Mouse (Mus musculus) embryo, embryonic 9.5 days (tissue): ENCODE measurements around the gene Cpn1.

ENCODE experiments used
- DNase-seq: peaks from one replicate; pipeline ENCODE4 v3.0.0-alpha.2; 2017; ENCODE audit errors: extremely low spot score

The Cpn1 gene

GRCm38 (mm10) chr19:43986069-43986794 lies at the start of gene Cpn1:
Gene Cpn1 (minus strand): TSS chr19:43986556.
- peak; percentile 42 for DNase-seq

DNA sequence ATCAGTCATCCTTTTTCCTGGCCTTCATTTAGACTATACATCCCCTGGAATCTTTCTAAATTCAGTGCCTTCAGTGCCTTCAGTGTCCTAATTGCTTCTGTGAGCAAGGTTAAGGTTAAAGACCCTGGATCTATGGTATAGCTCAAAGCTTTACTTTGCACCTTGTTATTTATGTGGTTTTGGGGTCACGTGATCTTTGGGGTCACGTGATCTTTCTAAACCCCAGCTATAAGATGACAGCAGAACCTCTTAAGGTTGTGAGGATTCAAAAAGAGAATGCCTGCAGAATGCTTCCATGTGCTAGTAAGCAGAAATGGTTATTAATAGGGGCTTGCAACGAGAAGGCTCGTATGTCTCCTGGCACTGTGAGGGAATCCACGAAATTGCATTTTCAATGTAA lies 47.0 kb upstream of the Cpn1 start:
- no peak for DNase-seq

DNA sequence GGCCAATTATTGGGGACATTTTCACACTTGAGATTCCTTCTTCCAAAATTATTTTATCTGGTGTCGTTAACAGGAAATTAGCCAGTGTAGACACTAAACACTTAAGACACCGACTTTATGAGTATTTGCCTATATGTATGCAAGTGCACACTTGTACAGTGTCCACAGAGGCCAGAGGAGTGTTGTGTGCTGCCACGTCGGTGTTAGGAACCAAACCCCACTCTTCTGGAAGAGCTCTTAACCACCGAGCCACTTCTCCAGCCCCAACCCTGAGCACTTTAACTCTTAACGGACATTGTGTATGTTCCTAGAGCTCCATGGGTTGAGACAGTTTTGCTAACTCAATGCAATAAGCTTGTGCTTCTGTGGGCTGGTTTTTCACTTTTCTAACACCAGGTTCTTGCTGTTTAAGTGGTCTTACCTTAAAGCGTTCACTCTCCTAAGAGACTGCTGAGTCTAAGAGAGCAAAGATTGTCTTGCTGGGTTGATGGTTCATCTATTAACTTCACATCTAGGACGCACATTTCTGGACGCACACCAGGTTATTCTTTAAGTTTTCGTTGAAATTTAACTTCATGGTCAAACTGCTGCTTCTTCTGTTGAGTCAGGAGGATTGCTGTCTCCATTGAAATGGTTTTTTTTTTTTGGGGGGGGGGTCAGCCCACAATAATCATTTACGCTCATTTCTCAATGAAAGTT lies 45.8 kb upstream of the Cpn1 start:
- DNase-seq, result no peak

GRCm38 (mm10) chr19:44030024-44030423 lies 43.7 kb upstream of the Cpn1 start:
- no peak for DNase-seq

DNA sequence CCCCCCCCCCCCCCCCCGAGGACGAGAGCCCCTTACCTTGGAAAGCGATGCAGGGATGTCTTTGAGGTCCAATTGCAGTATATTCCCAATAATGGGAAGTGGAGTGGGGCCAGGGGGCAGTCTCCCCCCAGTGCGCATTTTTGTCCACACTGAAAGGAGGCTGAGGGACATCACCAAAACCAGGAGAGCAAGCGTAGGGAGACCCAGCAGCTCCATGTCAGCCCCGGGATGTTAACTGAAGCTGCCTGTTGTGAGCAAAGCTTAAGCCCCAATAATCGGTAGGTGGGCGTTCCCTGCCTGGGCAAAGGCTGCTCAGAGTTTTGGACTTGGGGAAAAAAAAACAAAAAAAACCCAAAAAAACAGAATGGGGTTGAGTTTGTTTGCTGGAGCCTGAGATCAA lies 42.6 kb upstream of the Cpn1 start, which contains the start of gene Cyp2c23:
Cyp2c23 (minus strand) TSS at position 237 of the 400 bp plus-strand sequence.
- no peak for DNase-seq

DNA sequence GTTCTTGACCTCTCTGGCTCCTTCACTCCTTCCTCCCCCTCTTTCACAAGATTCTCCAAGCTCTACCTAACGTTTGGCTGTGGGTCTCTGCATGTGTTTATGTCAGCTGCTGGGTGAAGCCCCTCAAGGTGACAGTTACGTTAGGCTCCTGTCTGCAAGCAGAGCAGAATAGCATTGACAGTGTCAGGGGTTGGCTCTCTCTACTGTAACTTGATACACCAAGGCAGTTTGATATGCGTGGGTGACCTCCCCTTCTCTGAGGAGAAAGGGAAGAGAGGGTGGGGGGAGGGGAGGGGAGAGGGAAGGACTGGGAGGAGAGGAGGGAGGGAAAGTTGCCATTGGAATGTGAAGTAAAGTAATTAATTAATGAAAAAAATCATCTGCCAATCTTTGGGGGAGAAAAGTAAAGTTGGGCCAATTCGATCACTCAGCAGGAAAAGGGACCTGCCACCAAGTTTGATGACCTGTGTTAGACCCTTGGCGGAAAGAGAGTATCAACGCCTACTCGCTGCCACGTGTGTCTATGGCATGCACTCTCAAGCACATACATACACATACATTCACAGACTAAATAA lies 40.7 kb upstream of the Cpn1 start:
- DNase-seq, result no peak

DNA sequence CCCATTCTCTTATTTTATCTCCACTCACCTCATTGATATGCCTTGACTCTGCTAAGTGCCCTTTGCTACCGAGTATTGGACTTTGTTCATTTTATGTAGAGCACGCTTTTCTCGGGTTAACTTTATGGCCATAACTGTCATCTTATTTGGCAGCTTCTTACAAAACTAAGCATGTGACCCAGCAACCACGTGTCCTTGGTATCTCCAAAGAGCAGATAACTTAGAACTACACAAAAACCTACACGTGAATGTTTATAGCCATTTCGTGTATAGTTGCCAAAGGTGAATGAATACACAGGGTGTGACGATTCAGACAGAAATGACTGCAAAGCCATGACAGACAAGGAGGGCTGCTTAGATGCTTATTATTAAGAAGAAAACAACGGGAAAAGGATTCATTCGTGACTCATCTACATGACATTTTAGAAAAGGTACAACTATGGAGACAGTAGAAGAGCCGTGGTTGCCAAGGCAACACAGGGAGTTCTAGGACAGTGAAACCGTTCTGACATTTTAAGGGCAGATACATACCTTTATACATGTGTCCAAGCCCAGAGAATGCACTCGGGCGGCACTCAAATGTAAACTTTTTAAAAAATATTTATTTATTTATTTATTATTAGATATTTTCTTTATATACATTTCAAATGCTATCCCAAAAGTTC lies 38.7 kb upstream of the Cpn1 start:
- no peak for DNase-seq

- DNase-seq, result peak; percentile 17
These were observed 36.7 kb upstream of the Cpn1 start for GRCm38 (mm10) chr19:44023066-44023465.

- no peak for DNase-seq
These were observed 35.1 kb upstream of the Cpn1 start for GRCm38 (mm10) chr19:44021502-44021901.

DNA sequence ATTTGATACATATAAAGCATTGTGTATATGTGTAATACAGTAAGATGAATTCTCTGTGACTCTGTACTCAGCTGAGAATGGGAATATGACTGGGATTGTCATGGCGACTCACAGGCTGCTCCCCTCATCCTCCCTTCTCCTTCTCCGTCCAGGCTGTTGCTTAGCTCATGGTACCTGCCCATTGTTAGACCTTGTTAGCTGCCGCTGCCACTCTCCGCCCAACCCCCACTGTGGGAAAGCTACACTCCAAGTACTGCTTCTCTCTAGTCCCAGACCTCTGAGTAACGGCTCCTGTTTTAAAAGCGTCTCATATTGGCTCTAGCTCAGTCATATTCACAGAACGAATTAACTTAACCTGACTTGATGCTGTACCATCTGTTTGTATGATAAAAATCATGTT lies 33.4 kb upstream of the Cpn1 start:
- no peak for DNase-seq

DNA sequence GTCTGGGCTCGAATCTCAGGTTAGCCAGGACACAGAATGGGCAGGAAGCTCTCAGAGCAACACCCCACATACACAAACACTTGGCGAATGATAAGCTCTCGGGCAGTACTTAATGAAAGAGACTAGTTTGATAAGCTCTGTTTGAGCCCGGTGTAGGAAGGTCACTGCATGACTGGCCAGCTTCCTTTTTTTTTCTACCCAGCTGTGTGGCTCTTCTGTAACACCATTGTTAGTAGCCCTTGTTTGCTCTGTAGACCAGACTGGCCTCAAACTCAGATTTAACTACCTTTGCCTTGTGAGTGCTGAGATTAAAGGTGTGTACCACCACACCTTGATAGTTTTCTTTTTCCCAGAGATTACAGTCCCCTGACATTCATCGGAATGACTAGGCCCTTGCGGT lies 27.5 kb upstream of the Cpn1 start:
- DNase-seq, result no peak

GRCm38 (mm10) chr19:44008784-44009183 lies 22.4 kb upstream of the Cpn1 start:
- DNase-seq, result no peak

DNA sequence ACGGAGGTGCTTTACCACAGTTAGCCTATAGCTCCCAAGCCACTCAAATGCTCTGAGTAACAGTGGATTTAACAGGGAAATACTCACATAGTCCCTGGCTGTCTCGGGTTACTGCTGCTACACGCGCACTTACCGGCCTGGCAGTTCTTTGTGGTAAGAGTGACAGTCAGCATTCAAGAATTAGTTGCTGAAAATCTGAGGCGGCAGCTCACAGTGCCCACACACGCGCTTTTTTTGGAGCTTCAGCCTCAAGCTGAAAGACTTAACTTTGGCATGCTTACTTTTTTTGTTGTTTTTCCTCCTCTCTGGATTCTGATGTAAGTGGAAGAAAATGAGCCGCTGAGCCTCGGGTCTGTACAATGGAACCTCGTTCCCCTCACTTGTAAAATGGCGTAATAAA lies 20.8 kb upstream of the Cpn1 start:
- no peak for DNase-seq

DNA sequence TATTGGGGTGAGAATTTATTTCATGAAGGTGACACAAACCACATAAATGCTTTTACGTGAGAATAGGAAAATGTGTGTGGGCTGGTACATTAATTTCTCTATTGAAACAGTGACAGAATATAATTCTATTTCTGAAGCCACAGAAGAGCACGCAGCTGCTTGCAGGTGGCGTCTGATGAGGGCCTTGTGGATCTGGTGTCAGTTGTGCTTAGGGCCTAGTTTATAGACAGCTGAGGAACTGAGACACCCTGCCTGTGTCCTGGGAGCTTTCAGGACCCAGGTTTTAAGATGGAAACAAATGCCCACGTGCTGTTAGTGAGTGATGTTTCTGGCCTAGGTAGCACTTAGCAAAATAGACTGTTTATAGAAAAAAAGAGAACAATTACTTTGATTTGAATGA lies 18.7 kb upstream of the Cpn1 start:
- no peak for DNase-seq

- DNase-seq, result no peak
These were observed 17.9 kb upstream of the Cpn1 start for GRCm38 (mm10) chr19:44004261-44004660.

DNA sequence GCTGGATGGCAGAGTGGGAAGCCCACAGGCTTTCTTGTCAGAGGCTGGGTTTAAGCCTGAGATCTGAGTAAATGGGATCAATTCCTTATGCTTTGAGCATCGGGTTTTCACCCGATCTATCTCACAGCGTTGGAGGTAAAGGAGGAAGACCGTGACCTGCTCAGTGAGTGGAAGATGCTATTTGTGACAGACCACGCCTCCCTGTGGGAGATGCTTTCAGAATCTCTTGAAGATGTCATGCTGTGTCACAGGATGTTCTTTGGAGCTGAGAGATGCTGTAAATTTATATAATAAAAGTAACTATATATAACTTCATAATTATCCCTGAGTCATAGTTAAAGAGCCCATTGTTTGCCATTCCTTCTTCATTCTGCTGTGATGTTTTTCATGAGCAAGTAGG lies 14.4 kb upstream of the Cpn1 start:
- DNase-seq, result no peak

GRCm38 (mm10) chr19:44000061-44000460 lies 13.7 kb upstream of the Cpn1 start:
- DNase-seq, result no peak

GRCm38 (mm10) chr19:43998802-43999527 lies 12.6 kb upstream of the Cpn1 start:
- no peak for DNase-seq

- DNase-seq, result no peak
These were observed 11.7 kb upstream of the Cpn1 start for GRCm38 (mm10) chr19:43998101-43998500.

DNA sequence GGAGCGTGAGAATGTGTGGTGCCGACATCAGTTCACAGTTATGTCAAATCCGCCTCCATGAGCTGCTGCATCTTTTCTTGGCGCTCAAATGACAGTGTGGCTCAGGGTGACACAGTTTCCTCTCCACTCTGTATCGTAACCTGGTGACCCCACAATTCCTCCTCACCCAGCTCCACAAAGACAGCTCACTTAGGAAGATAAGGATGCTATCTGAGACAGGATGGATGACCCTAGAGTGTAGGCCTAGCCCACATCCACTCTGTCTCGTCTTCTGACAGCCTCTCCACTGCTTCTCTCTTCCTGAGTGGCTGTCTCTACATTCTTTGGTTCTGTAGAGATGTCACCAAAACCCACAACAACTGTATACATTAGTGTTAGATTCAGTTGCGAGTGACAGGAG lies 9.1 kb upstream of the Cpn1 start:
- DNase-seq, result no peak

- no peak for DNase-seq
These were observed 6.1 kb upstream of the Cpn1 start for GRCm38 (mm10) chr19:43992464-43992863.

- no peak for DNase-seq
These were observed 4.0 kb upstream of the Cpn1 start for GRCm38 (mm10) chr19:43990362-43990761.
